ENCODE assay signal across 10 mouse cellular contexts in genomic region chr11:96644969-96645368, GRCm38 (mm10).
DNase-seq lines count a peak whose midpoint lies in the region; ATAC-seq and TF ChIP-seq lines count a peak whose summit lies in the region.
"Had no signal": no experiment of that assay in that cellular context is flagged by ENCODE, and none has a peak within 500 bp of the region (broad histone marks: within the 10 kb centered on the region; RNA-seq: fewer than 3 reads in every experiment).

No protein-coding gene starts in this region.

- ATAC-seq in neural tube, embryonic 11.5 days (ENCODE audit: insufficient read depth, low FRiP score, low TSS enrichment), result no peak

- no peak overlapping the region for H3K9ac ChIP-seq in neural tube, embryonic 11.5 days (ENCODE audit: low read length)
- H3K9ac ChIP-seq in heart, adult 2 months (ENCODE audit: low read depth, low read length), result no peak overlapping the region

- DNase-seq in adrenal gland, postnatal 36 days, result peak; percentile 7 to 34
- DNase-seq in adrenal gland, adult 8-10 months, result no peak
- peak; percentile 22 for DNase-seq in neural tube, embryonic 11.5 days (ENCODE audit: low spot score)
- DNase-seq in neural tube, embryonic 10.5 days (ENCODE audit: extremely low spot score, low spot score), result no peak
- DNase-seq in kidney, postnatal 10 days, result peak; percentile 62
- peak; percentile 44 for DNase-seq in yolk sac, embryonic 10.5 days (ENCODE audit: low spot score)
- no peak for DNase-seq in left cerebral cortex, adult 8-10 months (ENCODE audit: low spot score in 2 of 2)
- no peak for DNase-seq in heart, adult 2 months
- DNase-seq: spleen, adult 18-20 months had no signal

- peak overlapping the region; percentile 85 for H3K27ac ChIP-seq in neural tube, embryonic 11.5 days (ENCODE audit: low read depth, low read length)
- H3K27ac ChIP-seq in heart, adult 2 months, result no peak overlapping the region; the same call in 1 of the 2 replicates
- H3K27ac ChIP-seq: macrophage had no signal

- H3K36me3 ChIP-seq in neural tube, embryonic 11.5 days (ENCODE audit: control insufficient read depth, insufficient read depth, low read length), result no peaks in the 10 kb centered on the region
- peaks cover 3% of the 10 kb centered on the region for H3K36me3 ChIP-seq in heart, adult 2 months (ENCODE audit: control insufficient read depth, insufficient read depth, low read length)

- H3K4me2 ChIP-seq in neural tube, embryonic 11.5 days (ENCODE audit: low read depth), result peak overlapping the region; percentile 3; the same call in 1 of the 2 replicates

- H3K9me3 ChIP-seq in neural tube, embryonic 11.5 days (ENCODE audit: control insufficient read depth, low read length), result no peaks in the 10 kb centered on the region

- TF ChIP-seq POLR2A in heart, adult 2 months (IDR thresholded peaks at IDR 0.05; ENCODE audit: insufficient read depth, low read depth, low read length), result no peak

- TF ChIP-seq EP300 in heart, adult 2 months (IDR thresholded peaks at IDR 0.05; ENCODE audit: insufficient read depth, low read depth, low read length), result no peak

- H3K27me3 ChIP-seq in neural tube, embryonic 11.5 days (ENCODE audit: control insufficient read depth, insufficient read depth, low read length), result no peaks in the 10 kb centered on the region
- H3K27me3 ChIP-seq in heart, adult 2 months (ENCODE audit: control insufficient read depth, insufficient read depth, low read length), result no peaks in the 10 kb centered on the region

- no peak for TF ChIP-seq CTCF in heart, adult 2 months (IDR thresholded peaks at IDR 0.05)

- WGBS in neural tube, embryonic 11.5 days, result 19% methylated on average over 7 of the region's 7 CpGs
- WGBS in heart, adult 2 months, result 36% methylated on average over 7 of the region's 7 CpGs

- H3K4me3 ChIP-seq in neural tube, embryonic 11.5 days (ENCODE audit: low read depth, low read length), result no peak overlapping the region
- no peak overlapping the region for H3K4me3 ChIP-seq in heart, adult 2 months

- H3K79me2 ChIP-seq in heart, adult 2 months (replicated peaks; ENCODE audit: control insufficient read depth, insufficient read depth, low read length), result no peaks in the 10 kb centered on the region

- H3K4me1 ChIP-seq in neural tube, embryonic 11.5 days (ENCODE audit: control insufficient read depth, insufficient read depth, low read length), result peaks cover 45% of the 10 kb centered on the region
- H3K4me1 ChIP-seq in heart, adult 2 months (ENCODE audit: control insufficient read depth, insufficient read depth, low read length), result peaks cover 9% of the 10 kb centered on the region

- intact Hi-C loops in heart, adult 2 months (cut with DNase I), result no loop called here

Comparison
In these comparisons a context has a peak if more than half of its experiments do, and no peak if none do; other contexts are left out.
1. DNase-seq: peak in adrenal gland, postnatal 36 days (2 of 2), neural tube, embryonic 11.5 days (single experiment), kidney, postnatal 10 days (single experiment) and yolk sac, embryonic 10.5 days (single experiment); none in adrenal gland, adult 8-10 months (single experiment), neural tube, embryonic 10.5 days (single experiment), left cerebral cortex, adult 8-10 months (0 of 2) and heart, adult 2 months (0 of 2).